Mouse (Mus musculus): ENCODE measurements around the gene Ctnnbl1. TPM values are rescaled to one million over a fixed set of nuclear protein-coding genes. Genes with fewer than 3 reads are reported as not detected.

Gene Ctnnbl1
- polyA plus RNA-seq, 1 experiment from 2014 or later, result 35.7 TPM

DNA sequence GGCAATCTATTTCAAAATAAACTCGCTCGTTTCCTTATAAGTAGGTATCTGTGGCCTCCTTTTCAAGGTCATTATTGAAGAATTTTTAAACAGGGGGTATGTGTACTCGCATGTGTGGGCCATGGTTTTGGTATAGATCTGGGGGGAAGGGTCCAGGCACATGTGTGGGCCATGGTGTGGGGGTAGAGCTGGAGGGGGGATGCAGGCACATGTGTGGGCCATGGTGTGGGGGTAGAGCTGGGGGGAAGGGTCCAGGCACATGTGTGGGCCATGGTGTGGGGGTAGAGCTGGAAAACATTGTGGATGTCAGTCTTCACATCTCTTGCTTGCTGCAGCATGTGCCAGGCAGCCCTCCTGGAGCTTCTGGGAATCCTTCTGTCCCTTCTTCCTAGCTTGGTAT lies 129.9 kb downstream of the Ctnnbl1 start:
- Histone ChIP-seq H3K27ac (no peak overlapping the region), H3K9me3 (replicated peaks) (no peaks in the 10 kb centered on the region), H3K4me1 (no peaks in the 10 kb centered on the region), H3K9ac (no peak overlapping the region), H3K36me3 (peaks cover 7% of the 10 kb centered on the region; the same call in 1 of the 2 replicates), H3K4me2 (no peak overlapping the region), H3K27me3 (replicated peaks) (no peaks in the 10 kb centered on the region), H3K4me3 (no peak overlapping the region)
- 83% methylated on average over 3 of the region's 3 CpGs for WGBS (ENCODE audit: insufficient replicate concordance)
- ATAC-seq, result no peak

DNA sequence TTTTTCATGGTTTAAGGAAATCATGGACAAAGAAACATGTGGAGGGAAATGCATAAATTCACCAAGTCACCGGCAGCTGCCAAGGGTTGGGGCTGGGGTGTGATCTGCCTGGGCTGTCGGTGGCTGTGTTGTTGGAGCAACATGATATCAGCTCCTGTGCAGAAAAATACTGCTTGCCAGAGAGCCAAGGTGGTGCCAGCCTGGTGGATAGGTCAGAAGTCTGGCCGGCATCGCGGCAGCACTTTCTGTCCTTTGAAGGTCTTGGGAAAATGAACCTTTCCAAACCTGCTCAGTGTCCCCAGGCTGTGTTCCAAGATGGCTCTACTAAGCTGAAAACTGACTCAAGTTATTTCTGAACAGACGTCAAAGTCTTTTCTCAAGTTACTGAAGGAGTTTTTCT lies 133.0 kb downstream of the Ctnnbl1 start:
- Histone ChIP-seq H3K27ac (no peak overlapping the region), H3K9me3 (replicated peaks) (no peaks in the 10 kb centered on the region), H3K4me1 (no peaks in the 10 kb centered on the region), H3K4me2 (no peak overlapping the region), H3K9ac (no peak overlapping the region), H3K4me3 (no peak overlapping the region), H3K27me3 (replicated peaks) (no peaks in the 10 kb centered on the region), H3K36me3 (peaks cover 10% of the 10 kb centered on the region; the same call in 1 of the 2 replicates)
- no peak for ATAC-seq
- 76% methylated on average over 6 of the region's 6 CpGs for WGBS (ENCODE audit: insufficient replicate concordance)

DNA sequence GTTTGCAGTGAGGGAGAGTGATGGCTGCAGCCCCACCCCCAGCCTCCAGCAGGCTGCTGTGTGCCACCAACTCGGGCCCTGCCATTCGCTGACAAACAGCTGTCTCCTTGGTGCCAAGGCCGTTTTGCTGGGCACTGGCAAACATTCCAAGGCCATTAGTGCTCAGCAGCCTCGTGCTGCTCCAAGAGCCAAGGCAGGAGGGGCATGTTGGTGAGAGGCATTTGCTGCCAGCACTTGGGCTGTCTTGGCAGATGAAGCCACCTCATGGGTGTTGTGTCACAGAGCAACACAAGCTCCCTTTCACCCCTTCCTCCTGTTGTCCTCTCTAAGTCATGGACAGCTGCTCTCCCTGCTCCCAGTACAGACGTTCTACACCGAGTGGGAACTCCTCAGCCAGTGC lies 136.0 kb downstream of the Ctnnbl1 start:
- WGBS (ENCODE audit: insufficient replicate concordance), result 71% methylated on average over 6 of the region's 6 CpGs
- Histone ChIP-seq H3K4me2 (no peak overlapping the region), H3K9me3 (replicated peaks) (no peaks in the 10 kb centered on the region), H3K9ac (no peak overlapping the region), H3K27me3 (replicated peaks) (no peaks in the 10 kb centered on the region), H3K4me1 (no peaks in the 10 kb centered on the region), H3K36me3 (peaks cover 10% of the 10 kb centered on the region; the same call in 1 of the 2 replicates), H3K4me3 (no peak overlapping the region), H3K27ac (no peak overlapping the region)
- ATAC-seq, result no peak

DNA sequence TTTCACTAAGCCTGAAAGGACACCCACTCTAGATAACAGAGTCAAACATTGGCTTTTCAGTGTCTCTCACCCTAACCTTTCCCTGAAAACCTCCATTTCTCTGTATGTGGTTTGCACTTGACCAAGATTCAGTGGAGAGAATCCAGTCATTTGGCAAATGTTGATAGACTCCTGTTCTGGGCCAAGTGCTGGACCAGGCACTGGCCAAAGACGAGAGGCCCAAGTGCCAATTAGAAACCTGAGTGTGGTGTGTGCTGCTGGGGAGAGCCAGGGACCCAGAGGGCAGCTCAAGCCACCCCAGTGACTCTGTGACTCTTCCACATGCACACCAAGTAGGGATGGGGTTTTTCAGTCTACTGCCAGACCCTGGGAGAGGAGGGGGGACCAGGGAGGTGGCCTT lies 136.5 kb downstream of the Ctnnbl1 start:
- ATAC-seq, result no peak
- no peaks in the 10 kb centered on the region for H3K9me3 ChIP-seq (replicated peaks)
- 76% methylated on average over 1 of the region's 1 CpGs for WGBS (ENCODE audit: insufficient replicate concordance)
- H3K4me2 ChIP-seq, result no peak overlapping the region
- H3K36me3 ChIP-seq, result peaks cover 10% of the 10 kb centered on the region; the same call in 1 of the 2 replicates
- no peaks in the 10 kb centered on the region for H3K4me1 ChIP-seq
- H3K27me3 ChIP-seq (replicated peaks), result no peaks in the 10 kb centered on the region
- no peak overlapping the region for H3K9ac ChIP-seq
- no peak overlapping the region for H3K4me3 ChIP-seq
- H3K27ac ChIP-seq, result no peak overlapping the region

DNA sequence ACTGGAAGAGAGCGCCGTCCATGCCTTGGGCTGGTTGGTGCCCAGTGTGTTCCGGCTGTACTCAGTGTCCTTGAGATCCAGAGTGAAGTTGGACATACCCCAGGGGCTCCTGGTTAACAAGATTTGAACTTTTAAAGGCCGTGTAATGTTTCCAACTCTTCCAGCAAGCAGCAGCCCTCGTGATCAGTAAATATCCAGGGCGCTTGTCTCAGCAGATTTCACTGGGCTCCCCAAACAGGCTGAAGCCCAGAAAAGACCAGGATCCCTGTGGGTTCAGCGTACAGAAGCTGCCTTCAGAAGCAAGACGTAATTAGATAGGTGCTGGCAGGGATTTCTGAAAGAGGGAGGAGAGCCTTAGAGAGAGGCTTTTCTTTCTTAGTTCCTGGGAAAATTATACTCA lies 137.9 kb downstream of the Ctnnbl1 start:
- Histone ChIP-seq H3K4me1 (no peaks in the 10 kb centered on the region), H3K9me3 (replicated peaks) (no peaks in the 10 kb centered on the region), H3K4me2 (no peak overlapping the region), H3K36me3 (peaks cover 10% of the 10 kb centered on the region; the same call in 1 of the 2 replicates), H3K4me3 (no peak overlapping the region), H3K27me3 (replicated peaks) (no peaks in the 10 kb centered on the region), H3K27ac (no peak overlapping the region), H3K9ac (no peak overlapping the region)
- 73% methylated on average over 8 of the region's 8 CpGs for WGBS (ENCODE audit: insufficient replicate concordance)
- ATAC-seq, result no peak

DNA sequence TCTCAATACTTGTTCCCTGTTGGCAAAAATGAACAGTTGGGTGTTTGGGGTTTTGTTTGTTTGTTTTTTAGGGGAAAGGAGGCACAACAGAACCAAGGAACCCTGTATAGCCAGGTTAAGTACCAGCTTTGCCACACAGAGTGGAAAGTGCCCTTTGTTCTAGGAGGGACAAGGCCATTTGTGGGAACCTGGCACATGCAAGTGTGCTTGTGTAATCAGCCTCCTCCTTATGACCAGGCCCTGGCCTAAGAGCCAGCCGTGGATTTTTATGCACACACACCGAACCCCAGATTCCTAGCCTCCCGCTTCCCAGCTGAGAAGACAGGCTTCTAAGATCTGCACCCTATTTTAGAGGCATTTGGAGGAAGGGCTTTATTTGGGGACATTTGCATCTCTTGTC lies 140.2 kb downstream of the Ctnnbl1 start:
- H3K27me3 ChIP-seq (replicated peaks), result no peaks in the 10 kb centered on the region
- H3K4me3 ChIP-seq, result no peak overlapping the region
- no peak overlapping the region for H3K27ac ChIP-seq
- 0 out of 2 replicates have a peak, but pooled peaks cover 3% of the 10 kb centered on the region for H3K36me3 ChIP-seq
- H3K4me1 ChIP-seq, result no peaks in the 10 kb centered on the region
- no peak overlapping the region for H3K4me2 ChIP-seq
- H3K9me3 ChIP-seq (replicated peaks), result no peaks in the 10 kb centered on the region
- WGBS (ENCODE audit: insufficient replicate concordance), result 82% methylated on average over 3 of the region's 3 CpGs
- H3K9ac ChIP-seq, result no peak overlapping the region
- no peak for ATAC-seq

DNA sequence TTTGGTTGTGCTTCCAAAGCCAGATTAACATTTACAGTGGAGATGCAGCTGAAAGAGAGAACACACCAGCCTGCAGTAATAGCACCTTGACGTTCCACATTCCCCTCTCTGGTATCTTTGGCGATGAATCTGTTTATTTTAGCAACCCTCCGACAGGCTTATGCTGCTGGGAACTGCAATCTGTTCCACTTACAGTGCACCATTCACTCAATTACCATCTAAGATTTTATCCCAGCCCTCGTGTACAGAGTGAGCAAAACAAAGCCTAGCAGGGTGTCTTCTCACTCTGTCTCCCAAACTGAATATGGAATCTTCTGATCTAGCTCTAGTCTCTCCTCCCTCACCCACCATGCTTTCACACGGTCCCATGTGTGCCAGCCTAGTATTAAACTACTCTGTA lies 140.8 kb downstream of the Ctnnbl1 start:
- Histone ChIP-seq H3K9ac (no peak overlapping the region), H3K36me3 (0 out of 2 replicates have a peak, but pooled peaks cover under 1% of the 10 kb centered on the region), H3K9me3 (replicated peaks) (no peaks in the 10 kb centered on the region), H3K4me2 (no peak overlapping the region), H3K4me3 (no peak overlapping the region), H3K4me1 (no peaks in the 10 kb centered on the region), H3K27me3 (replicated peaks) (no peaks in the 10 kb centered on the region), H3K27ac (no peak overlapping the region)
- WGBS (ENCODE audit: insufficient replicate concordance), result 66% methylated on average over 5 of the region's 5 CpGs
- ATAC-seq, result no peak

DNA sequence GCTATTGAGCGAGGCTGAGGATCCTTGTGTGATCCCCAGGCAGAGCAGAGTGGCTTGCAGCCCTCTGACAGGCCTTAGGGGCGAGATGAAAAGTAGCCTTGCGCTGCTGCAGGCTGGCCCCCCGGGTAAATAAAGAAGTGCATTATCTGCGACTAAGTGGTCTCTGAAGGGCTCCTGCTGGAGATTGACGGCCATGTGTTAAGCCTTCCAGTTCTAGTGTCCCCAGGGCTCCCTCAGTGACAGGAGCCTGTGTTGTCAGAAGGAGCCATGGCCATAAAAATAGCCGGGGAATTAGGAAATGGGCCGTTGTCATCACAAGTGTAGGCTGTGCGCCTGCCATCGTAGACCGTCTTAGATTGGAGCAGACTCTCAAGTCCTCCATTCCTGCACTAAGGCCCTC lies 144.7 kb downstream of the Ctnnbl1 start:
- Histone ChIP-seq H3K4me1 (no peaks in the 10 kb centered on the region), H3K4me2 (no peak overlapping the region), H3K27ac (no peak overlapping the region), H3K27me3 (replicated peaks) (no peaks in the 10 kb centered on the region), H3K9me3 (replicated peaks) (no peaks in the 10 kb centered on the region), H3K9ac (no peak overlapping the region), H3K36me3 (peaks cover 19% of the 10 kb centered on the region), H3K4me3 (no peak overlapping the region)
- ATAC-seq, result no peak
- 71% methylated on average over 11 of the region's 11 CpGs for WGBS (ENCODE audit: insufficient replicate concordance)

DNA sequence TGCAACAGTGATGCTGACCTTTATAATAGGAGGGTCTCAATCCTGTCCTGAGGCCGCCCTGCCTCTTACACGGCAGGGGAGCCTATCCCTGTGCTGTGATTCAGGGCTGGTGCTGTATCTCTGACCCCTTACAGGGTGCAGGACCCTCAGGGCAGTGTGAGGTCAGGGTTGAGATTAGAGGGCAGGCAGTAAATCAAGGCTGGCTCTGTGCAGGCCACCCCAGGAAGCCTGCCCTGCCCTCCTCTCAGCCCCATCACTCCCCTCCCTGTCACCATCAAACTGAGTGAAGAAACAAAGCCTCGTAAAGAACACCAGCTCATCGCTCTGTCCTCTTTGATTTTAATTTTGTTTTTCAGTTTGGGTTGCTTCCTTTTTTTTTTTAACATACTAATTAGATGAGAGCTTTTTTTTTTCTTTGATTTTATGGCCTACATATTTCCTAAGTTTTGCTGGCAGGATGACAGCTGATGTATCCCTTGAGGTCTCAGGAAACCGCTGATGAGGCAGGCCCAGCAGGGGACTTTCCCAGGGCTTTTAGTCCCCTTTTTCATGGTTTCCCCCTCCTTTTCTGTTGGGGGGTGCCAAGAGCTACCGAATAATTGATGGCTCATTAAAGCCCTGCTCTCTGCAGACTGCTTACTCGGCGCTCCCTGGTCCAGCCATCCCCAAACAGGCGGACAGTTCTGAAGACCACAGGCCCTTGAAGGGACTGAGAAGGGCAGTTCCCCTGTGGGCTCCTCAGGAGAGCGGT lies 150.2 kb downstream of the Ctnnbl1 start:
- 64% methylated on average over 10 of the region's 10 CpGs for WGBS (ENCODE audit: insufficient replicate concordance)
- no peak for ATAC-seq

DNA sequence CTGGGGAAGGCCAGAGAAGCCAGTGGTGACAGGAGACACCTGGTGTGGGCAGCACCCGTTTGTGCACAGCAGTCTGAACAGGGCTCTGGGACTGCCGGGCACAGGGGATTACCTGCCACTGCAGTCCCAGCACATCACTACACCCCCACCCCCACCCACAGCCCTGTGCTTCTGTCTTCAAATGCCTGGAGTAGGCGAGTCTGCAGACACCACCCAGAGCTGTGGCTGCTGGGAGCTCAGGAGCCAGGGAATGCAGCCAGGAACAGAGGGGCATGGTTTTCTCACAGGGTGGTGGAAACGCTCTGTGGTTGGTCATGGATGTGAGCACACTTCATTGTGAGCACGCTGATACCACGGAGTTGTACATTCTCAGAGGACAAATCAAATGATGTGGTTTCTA lies 154.0 kb downstream of the Ctnnbl1 start:
- no peaks in the 10 kb centered on the region for H3K27me3 ChIP-seq (replicated peaks)
- H3K9me3 ChIP-seq (replicated peaks), result no peaks in the 10 kb centered on the region
- H3K4me3 ChIP-seq, result no peak overlapping the region
- H3K4me2 ChIP-seq, result no peak overlapping the region
- no peak for ATAC-seq
- WGBS (ENCODE audit: insufficient replicate concordance), result 72% methylated on average over 6 of the region's 6 CpGs
- H3K4me1 ChIP-seq, result peaks cover 9% of the 10 kb centered on the region; the same call in 1 of the 2 replicates
- H3K9ac ChIP-seq, result no peak overlapping the region
- H3K27ac ChIP-seq, result no peak overlapping the region
- H3K36me3 ChIP-seq, result peaks cover 12% of the 10 kb centered on the region; the same call in 1 of the 2 replicates

More for the DNA sequence above, 150.2 kb downstream of the Ctnnbl1 start:
- peaks cover 9% of the 10 kb centered on the region; the same call in 1 of the 2 replicates for H3K4me1 ChIP-seq
- H3K36me3 ChIP-seq, result peaks cover 31% of the 10 kb centered on the region
- H3K9me3 ChIP-seq (replicated peaks), result no peaks in the 10 kb centered on the region
- H3K9ac ChIP-seq, result no peak overlapping the region
- H3K4me2 ChIP-seq, result no peak overlapping the region
- H3K27me3 ChIP-seq (replicated peaks), result no peaks in the 10 kb centered on the region
- no peak overlapping the region for H3K27ac ChIP-seq
- H3K4me3 ChIP-seq, result no peak overlapping the region

DNA sequence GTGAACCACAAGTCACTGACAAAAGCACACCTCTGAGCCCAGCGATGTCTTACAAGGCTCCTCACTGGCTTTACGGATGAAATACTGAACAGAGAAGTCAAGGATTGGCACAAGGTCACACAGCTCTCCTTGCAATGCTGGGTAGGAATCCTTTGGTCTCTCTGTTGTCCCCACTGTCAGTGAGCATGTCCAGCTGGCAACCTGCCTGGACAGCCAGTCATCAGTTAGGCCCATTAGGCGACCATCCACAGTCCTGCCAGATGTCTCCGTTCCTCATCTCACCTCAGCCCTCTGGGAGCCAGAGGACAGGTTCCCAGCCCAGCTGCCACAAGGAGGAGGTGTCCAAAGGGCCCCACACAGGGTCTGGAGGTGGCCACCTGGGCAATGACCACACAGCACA lies 159.9 kb downstream of the Ctnnbl1 start:
- Histone ChIP-seq H3K4me1 (no peaks in the 10 kb centered on the region), H3K27ac (no peak overlapping the region), H3K9ac (no peak overlapping the region), H3K4me2 (no peak overlapping the region), H3K36me3 (no peaks in the 10 kb centered on the region), H3K27me3 (replicated peaks) (peaks cover 8% of the 10 kb centered on the region), H3K9me3 (replicated peaks) (no peaks in the 10 kb centered on the region), H3K4me3 (no peak overlapping the region)
- no peak for ATAC-seq
- 70% methylated on average over 4 of the region's 4 CpGs for WGBS (ENCODE audit: insufficient replicate concordance)

DNA sequence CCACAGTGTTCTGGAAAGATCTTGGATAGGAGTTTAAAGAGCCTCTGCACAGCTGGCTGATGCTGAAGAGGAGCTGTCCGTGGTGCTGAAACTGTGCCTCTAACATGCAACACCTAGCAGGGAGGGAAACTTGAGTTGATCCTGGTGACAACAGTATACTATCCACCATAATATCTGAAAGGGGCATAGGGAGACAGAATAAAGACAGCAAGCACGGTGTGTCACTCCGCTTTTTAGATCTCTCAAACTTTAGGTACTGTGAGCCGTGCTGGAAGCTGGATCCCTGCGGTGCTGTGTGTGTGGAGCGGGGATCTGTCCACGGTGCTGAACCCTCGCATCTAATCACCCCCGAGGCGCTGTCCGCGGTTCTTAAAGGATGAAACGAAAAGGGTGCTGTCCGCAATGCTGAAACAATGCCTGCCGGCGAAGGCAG lies 176.0 kb downstream of the Ctnnbl1 start:
- no peak overlapping the region for H3K4me3 ChIP-seq
- H3K36me3 ChIP-seq, result no peaks in the 10 kb centered on the region
- no peak overlapping the region for H3K9ac ChIP-seq
- no peak overlapping the region for H3K4me2 ChIP-seq
- ATAC-seq, result 0 out of 2 replicates have a peak, but pooled peaks have one; percentile 46
- peaks cover 8% of the 10 kb centered on the region for H3K4me1 ChIP-seq
- H3K27ac ChIP-seq, result no peak overlapping the region
- H3K9me3 ChIP-seq (replicated peaks), result no peaks in the 10 kb centered on the region
- H3K27me3 ChIP-seq (replicated peaks), result peaks cover 56% of the 10 kb centered on the region
- WGBS (ENCODE audit: insufficient replicate concordance), result 3% methylated on average over 16 of the region's 16 CpGs

All from liver, embryonic 12.5 days (tissue).